ENCODE assay signal across 16 mouse cellular contexts in the genomic region with DNA sequence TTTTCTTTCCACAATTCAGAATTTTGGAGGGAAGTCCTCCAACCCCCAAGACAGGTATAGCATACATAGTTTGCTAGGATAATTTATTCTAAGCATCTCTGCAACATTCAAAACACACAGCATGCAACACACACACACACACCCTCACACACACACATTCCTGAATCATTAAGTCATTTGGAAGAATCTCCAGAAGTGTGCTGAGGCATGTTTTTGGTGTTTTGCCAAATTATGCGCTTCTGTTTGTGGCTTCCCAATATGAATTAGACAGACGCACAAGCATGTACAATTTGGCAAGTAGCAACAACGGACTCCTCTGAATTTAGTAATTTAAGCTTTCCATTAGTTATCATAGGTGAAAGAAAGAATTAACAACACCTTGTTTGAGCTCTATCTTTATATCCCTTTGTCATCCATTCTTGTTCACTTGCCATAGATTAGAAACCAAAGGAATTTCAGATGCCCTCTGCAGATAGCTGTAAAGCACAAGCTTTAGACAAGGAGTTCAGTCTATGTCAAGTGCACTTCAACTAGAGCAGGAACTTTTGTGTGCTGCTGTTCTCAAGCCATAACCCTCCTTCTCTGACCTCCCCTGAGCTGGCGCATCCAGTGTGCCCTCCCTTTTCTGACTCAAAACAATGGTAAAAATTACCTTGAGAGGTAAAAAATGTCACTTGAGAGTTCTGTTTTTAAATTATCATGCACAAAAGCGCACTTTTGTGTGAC.
DNase-seq lines count a peak whose midpoint lies in the region; ATAC-seq and TF ChIP-seq lines count a peak whose summit lies in the region.
"Had no signal": no experiment of that assay in that cellular context is flagged by ENCODE, and none has a peak within 500 bp of the region (broad histone marks: within the 10 kb centered on the region; RNA-seq: fewer than 3 reads in every experiment).

No protein-coding gene starts in this region.

- POLR2A ChIA-PET in Patski (lab: Charles Lee): interaction anchor here (0.6 to 1.5 kb wide), 3 partner anchors 30 to 832 kb away, joined by 3 read pairs; no protein-coding TSS in a partner anchor

- CTCF ChIA-PET in Patski (lab: Charles Lee): interaction anchor here (0.8 to 1.1 kb wide), 3 partner anchors 12 to 20 kb away, joined by 3 read pairs; no protein-coding TSS in a partner anchor

- H3K4me2 ChIP-seq in forebrain, embryonic 14.5 days (ENCODE audit: low read length): no peak overlapping the region
- no peak overlapping the region for H3K4me2 ChIP-seq in forebrain, embryonic 16.5 days (ENCODE audit: low read length)
- H3K4me2 ChIP-seq in liver, embryonic 11.5 days: no peak overlapping the region
- H3K4me2 ChIP-seq: limb, embryonic 12.5 days; midbrain, embryonic 11.5 days had no signal

- H3K79me2 ChIP-seq in liver, adult 2 months (ENCODE audit: control insufficient read depth, insufficient read depth, low read length): peaks cover 35% of the 10 kb centered on the region; the same call in 1 of the 2 replicates

- no peak overlapping the region for H3K9ac ChIP-seq in forebrain, embryonic 14.5 days (ENCODE audit: low read length)
- H3K9ac ChIP-seq in forebrain, embryonic 16.5 days (replicated peaks; ENCODE audit: low read depth, low read length): no peak overlapping the region
- no peak overlapping the region for H3K9ac ChIP-seq in liver, adult 2 months (ENCODE audit: low read depth, low read length)
- H3K9ac ChIP-seq in liver, embryonic 11.5 days (ENCODE audit: low read depth, low read length): no peak overlapping the region
- H3K9ac ChIP-seq: limb, embryonic 12.5 days had no signal

- TF ChIP-seq CTCF in liver, adult 2 months (IDR thresholded peaks at IDR 0.05; ENCODE audit: low read depth, low read length): no peak
- no peak for TF ChIP-seq CTCF in Patski (IDR thresholded peaks at IDR 0.05)

- peaks cover 52% of the 10 kb centered on the region for H3K4me1 ChIP-seq in forebrain, embryonic 14.5 days (ENCODE audit: control insufficient read depth, insufficient read depth, low read length)
- H3K4me1 ChIP-seq in forebrain, embryonic 16.5 days (replicated peaks; ENCODE audit: control insufficient read depth, insufficient read depth, low read length): peaks cover 63% of the 10 kb centered on the region
- H3K4me1 ChIP-seq in liver, adult 2 months (ENCODE audit: control insufficient read depth, insufficient read depth, low read length): peaks cover 43% of the 10 kb centered on the region
- peaks cover 2% of the 10 kb centered on the region; the same call in 1 of the 2 replicates for H3K4me1 ChIP-seq in liver, embryonic 11.5 days (replicated peaks; ENCODE audit: control insufficient read depth, insufficient read depth, low read length)

- intact Hi-C loops in heart, postnatal 10 days (cut with DNase I): loop anchor here (5.0 kb wide), 1 partner anchor 33 kb away; no protein-coding TSS in a partner anchor

- no peaks in the 10 kb centered on the region for H3K36me3 ChIP-seq in forebrain, embryonic 14.5 days (ENCODE audit: control insufficient read depth, insufficient read depth, low read length)
- H3K36me3 ChIP-seq in forebrain, embryonic 16.5 days (ENCODE audit: control insufficient read depth, insufficient read depth): no peaks in the 10 kb centered on the region
- H3K36me3 ChIP-seq in liver, adult 2 months (ENCODE audit: control insufficient read depth, insufficient read depth, low read length): no peaks in the 10 kb centered on the region
- no peaks in the 10 kb centered on the region for H3K36me3 ChIP-seq in liver, embryonic 11.5 days (ENCODE audit: control insufficient read depth, insufficient read depth, low read length)
- H3K36me3 ChIP-seq: forebrain, embryonic 10.5 days; limb, embryonic 12.5 days had no signal

- DNase-seq in forebrain, embryonic 14.5 days (ENCODE audit: low spot score): peak; percentile 71
- DNase-seq in liver, adult 2 months (ENCODE audit: extremely low read depth, low read depth, low spot score): peak; percentile 38
- no peak for DNase-seq in liver, embryonic 11.5 days (ENCODE audit: low spot score)
- DNase-seq in Patski (ENCODE audit: low read depth, low spot score): peak; percentile 49
- DNase-seq in heart, postnatal 10 days: peak; percentile 57 to 60
- no peak for DNase-seq in spleen, postnatal 36 days (ENCODE audit: low spot score in 2 of 2)
- DNase-seq in left cerebral cortex, adult 11 months (ENCODE audit: low spot score): no peak
- DNase-seq: adrenal gland, postnatal 10 days; B cell, adult 2 months; layer of hippocampus, adult 9-11 months; right cerebral cortex, postnatal 4 days had no signal

- H3K9me3 ChIP-seq in forebrain, embryonic 14.5 days (replicated peaks; ENCODE audit: control insufficient read depth, low read length): no peaks in the 10 kb centered on the region
- no peaks in the 10 kb centered on the region for H3K9me3 ChIP-seq in forebrain, embryonic 16.5 days (ENCODE audit: control insufficient read depth, low read length)
- no peaks in the 10 kb centered on the region for H3K9me3 ChIP-seq in liver, embryonic 11.5 days (ENCODE audit: control insufficient read depth, low read length)
- H3K9me3 ChIP-seq: forebrain, embryonic 10.5 days; limb, embryonic 12.5 days had no signal

- no peak overlapping the region for H3K27ac ChIP-seq in forebrain, embryonic 14.5 days (ENCODE audit: low read depth, low read length)
- no peak overlapping the region for H3K27ac ChIP-seq in forebrain, embryonic 16.5 days (ENCODE audit: low read length)
- H3K27ac ChIP-seq in liver, adult 2 months (replicated peaks; ENCODE audit: insufficient read depth, low read depth, low read length): peak overlapping the region; percentile 89
- H3K27ac ChIP-seq in liver, embryonic 11.5 days (ENCODE audit: low read depth, low read length): no peak overlapping the region
- H3K27ac ChIP-seq: forebrain, embryonic 10.5 days; limb, embryonic 12.5 days had no signal

- in situ Hi-C loops in Patski (cut with MboI; ENCODE audit: low pct_unique_long_range_greater_than_20kb): no loop called here

- no peak overlapping the region for H3K4me3 ChIP-seq in forebrain, embryonic 14.5 days (ENCODE audit: low read depth, low read length)
- no peak overlapping the region for H3K4me3 ChIP-seq in forebrain, embryonic 16.5 days (replicated peaks; ENCODE audit: low read length)
- no peak overlapping the region for H3K4me3 ChIP-seq in liver, adult 2 months (ENCODE audit: insufficient read depth, low read depth, low read length)
- no peak overlapping the region for H3K4me3 ChIP-seq in liver, embryonic 11.5 days (ENCODE audit: low read depth, low read length)
- H3K4me3 ChIP-seq: forebrain, embryonic 10.5 days; limb, embryonic 12.5 days had no signal

- 58% methylated on average over 5 of the region's 5 CpGs for WGBS in forebrain, embryonic 14.5 days
- WGBS in forebrain, embryonic 16.5 days: 47% methylated on average over 5 of the region's 5 CpGs
- 37% methylated on average over 5 of the region's 5 CpGs for WGBS in liver, adult 2 months
- WGBS in liver, embryonic 11.5 days: 92% methylated on average over 5 of the region's 5 CpGs

- no peak for TF ChIP-seq POLR2A in liver, adult 2 months (IDR thresholded peaks at IDR 0.05; ENCODE audit: extremely low read depth, insufficient read depth, low read length)

- no peaks in the 10 kb centered on the region for H3K27me3 ChIP-seq in forebrain, embryonic 14.5 days (replicated peaks; ENCODE audit: control insufficient read depth, insufficient read depth, low read length)
- H3K27me3 ChIP-seq in forebrain, embryonic 16.5 days (replicated peaks; ENCODE audit: control insufficient read depth, insufficient read depth, low read length): no peaks in the 10 kb centered on the region
- no peaks in the 10 kb centered on the region for H3K27me3 ChIP-seq in liver, adult 2 months (ENCODE audit: control insufficient read depth, insufficient read depth, low read length)
- H3K27me3 ChIP-seq in liver, embryonic 11.5 days (replicated peaks; ENCODE audit: control insufficient read depth, insufficient read depth, low read length): no peaks in the 10 kb centered on the region
- H3K27me3 ChIP-seq in Patski: no peaks in the 10 kb centered on the region
- H3K27me3 ChIP-seq: limb, embryonic 12.5 days had no signal

- 0 out of 2 replicates have a peak, but pooled peaks have one; percentile 40 for ATAC-seq in forebrain, embryonic 14.5 days
- no peak for ATAC-seq in forebrain, embryonic 16.5 days
- no peak for ATAC-seq in liver, embryonic 11.5 days (replicated peaks; ENCODE audit: low FRiP score)
- ATAC-seq in Patski: no peak
- ATAC-seq: intestine, embryonic 16.5 days had no signal

Comparison
In these comparisons a context has a peak if more than half of its experiments do, and no peak if none do; other contexts are left out.
1. DNase-seq: peak in forebrain, embryonic 14.5 days (single experiment), liver, adult 2 months (single experiment), Patski (single experiment) and heart, postnatal 10 days (2 of 2); none in liver, embryonic 11.5 days (single experiment), spleen, postnatal 36 days (0 of 2) and left cerebral cortex, adult 11 months (single experiment).